Mouse (Mus musculus): ENCODE results near the gene 4931414P19Rik.
A peak's percentile ranks its signal among the peaks of the same experiment; 100 is the strongest.

4931414P19Rik gene

GRCm38 (mm10) chr14:54583681-54584338 is 22.0 kb downstream of the 4931414P19Rik start:
- no peak for DNase-seq (ENCODE audit: low spot score)

- no peak for DNase-seq (ENCODE audit: low spot score)
Observed at GRCm38 (mm10) chr14:54582536-54582935, 23.3 kb downstream of the 4931414P19Rik start.

- no peak for DNase-seq (ENCODE audit: low spot score)
Observed at GRCm38 (mm10) chr14:54579638-54580037, 26.2 kb downstream of the 4931414P19Rik start.

GRCm38 (mm10) chr14:54578063-54578462 is 27.7 kb downstream of the 4931414P19Rik start:
- DNase-seq (ENCODE audit: low spot score), result no peak

- peak; percentile 83 for DNase-seq (ENCODE audit: low spot score)
Observed at GRCm38 (mm10) chr14:54577089-54577982, 28.5 kb downstream of the 4931414P19Rik start, which contains the start of gene Ajuba. Gene Ajuba, minus strand, starts transcription at chr14:54577558.

- no peak for DNase-seq (ENCODE audit: low spot score)
Observed at GRCm38 (mm10) chr14:54576241-54577088, 29.3 kb downstream of the 4931414P19Rik start.

- DNase-seq (ENCODE audit: low spot score), result no peak
Observed at GRCm38 (mm10) chr14:54575631-54576030, 30.2 kb downstream of the 4931414P19Rik start.

- no peak for DNase-seq (ENCODE audit: low spot score)
Observed at GRCm38 (mm10) chr14:54575031-54575430, 30.8 kb downstream of the 4931414P19Rik start.

GRCm38 (mm10) chr14:54574253-54574652 is 31.5 kb downstream of the 4931414P19Rik start:
- DNase-seq (ENCODE audit: low spot score), result no peak

GRCm38 (mm10) chr14:54572790-54573736 is 32.7 kb downstream of the 4931414P19Rik start:
- DNase-seq (ENCODE audit: low spot score), result no peak

- DNase-seq (ENCODE audit: low spot score), result no peak
Observed at GRCm38 (mm10) chr14:54572122-54572521, 33.7 kb downstream of the 4931414P19Rik start.

- no peak for DNase-seq (ENCODE audit: low spot score)
Observed at GRCm38 (mm10) chr14:54569451-54570392, 36.1 kb downstream of the 4931414P19Rik start.

- DNase-seq (ENCODE audit: low spot score), result no peak
Observed at GRCm38 (mm10) chr14:54568694-54569414, 36.9 kb downstream of the 4931414P19Rik start.

GRCm38 (mm10) chr14:54560527-54561242 is 45.1 kb downstream of the 4931414P19Rik start:
- no peak for DNase-seq (ENCODE audit: low spot score)

GRCm38 (mm10) chr14:54557330-54557729 is 48.5 kb downstream of the 4931414P19Rik start:
- no peak for DNase-seq (ENCODE audit: low spot score)

- DNase-seq (ENCODE audit: low spot score), result peak; percentile 65
Observed at GRCm38 (mm10) chr14:54553975-54554769, 51.6 kb downstream of the 4931414P19Rik start, which contains the start of gene Haus4. Gene Haus4, minus strand, starts transcription at chr14:54554616.

- DNase-seq (ENCODE audit: low spot score), result no peak
Observed at GRCm38 (mm10) chr14:54553454-54553974, 52.3 kb downstream of the 4931414P19Rik start.
